Mouse (Mus musculus) adrenal gland, postnatal 0 days (tissue): Measurements from ENCODE around the gene Plcg2. TPM values are rescaled to one million over a fixed set of nuclear protein-coding genes. Genes with fewer than 3 reads are reported as not detected.

Experiments used
- microRNA-seq: library from miRNA; unstranded; fragments of <30 nt; microRNA quantifications from one replicate; pipeline ENCODE4, GENCODE M21; 2016; ENCODE audit warnings: borderline replicate concordance; ENCODE audit not compliant: insufficient number of aligned reads
- polyA plus RNA-seq: library from polyadenylated mRNA; unstranded; fragments of >200 nt; fragmentation: Nextera tagmentation; extraction: Ambion mirVana; gene quantifications from 2 replicates; pipeline ENCODE4 v1.2.1, GENCODE M21; 2015

The Plcg2 gene
- 1.6 and 2.2 TPM in 2 replicates for polyA plus RNA-seq

GRCm38 (mm10) chr8:117498179-117498914 is at the start of gene Plcg2:
Gene Plcg2 (plus strand): TSS chr8:117498291.

GRCm38 (mm10) chr8:117673430-117673830 is 175.3 kb downstream of the Plcg2 start, which contains the start of gene Sdr42e1:
Gene Sdr42e1 (minus strand): TSS chr8:117673689.

Small RNAs within 50 kb of the gene (microRNA-seq; reads per million reads assigned to microRNA genes)
- not detected for gene Gm27361
- gene Mir7077, result not detected
- gene Mir7078, result not detected

Other genes starting within 250 kb of the Plcg2 start
- gene Cmip, start 241.2 kb upstream of the Plcg2 start, polyA plus RNA-seq, result 51.4 and 56.3 TPM in 2 replicates
- gene Sdr42e1, start 175.4 kb downstream of the Plcg2 start, polyA plus RNA-seq, result 1.6 and 2.2 TPM in 2 replicates
- 3.7 and 3.8 TPM in 2 replicates for gene Hsd17b2, start 203.6 kb downstream of the Plcg2 start, polyA plus RNA-seq